Mouse (Mus musculus) lung, adult 2 months (tissue): Measurements from ENCODE around the gene Tsr3.

Experiments
- CTCF ChIP-seq: fragments of 200-500 bp; IDR thresholded peaks from 2 replicates; pipeline ENCODE4 v1.5.1; 2011; ENCODE audit warnings: mild to moderate bottlenecking, low read length, control low read depth; ENCODE audit not compliant: insufficient read depth
- POLR2A ChIP-seq: fragments of 200-500 bp; IDR thresholded peaks from 2 replicates; pipeline ENCODE4 v1.6.1; 2011; ENCODE audit warnings: low read depth, mild to moderate bottlenecking, control low read depth, low read length, borderline replicate concordance; ENCODE audit errors: extremely low read depth

GRCm38 (mm10) chr17:25210006-25210405 lies 30.0 kb upstream of the Tsr3 start:
- no peak for TF ChIP-seq CTCF
- TF ChIP-seq POLR2A, result no peak
